Mouse (Mus musculus): ENCODE data around the gene Hmgcl. TPM values are rescaled to one million over a fixed set of nuclear protein-coding genes. Genes with fewer than 3 reads are reported as not detected.

The Hmgcl gene
- total and polyA plus RNA-seq, 2 experiments from 2014 or later, result 26.9 to 54.1 TPM

GRCm38 (mm10) chr4:135949475-135949874 is 3.2 kb downstream of the Hmgcl start:
- peaks cover 9% of the 10 kb centered on the region; the same call in 1 of the 2 replicates for H3K36me3 ChIP-seq (ENCODE audit: insufficient read depth, low read length)
- H3K4me1 ChIP-seq (ENCODE audit: insufficient read depth, low read length), result 0 out of 2 replicates have a peak, but pooled peaks cover 3% of the 10 kb centered on the region
- no peak for ATAC-seq (ENCODE audit: low FRiP score)
- no peak for TF ChIP-seq CTCF (IDR thresholded peaks at IDR 0.05)
- H3K9ac ChIP-seq (replicated peaks; ENCODE audit: low read length, poor library complexity, severe bottlenecking), result no peak overlapping the region
- no peaks in the 10 kb centered on the region for H3K27me3 ChIP-seq (ENCODE audit: insufficient read depth, low read length)
- no peak for DNase-seq (ENCODE audit: low spot score)
- no peaks in the 10 kb centered on the region for H3K9me3 ChIP-seq (ENCODE audit: low read length)
- no peak overlapping the region for H3K27ac ChIP-seq (ENCODE audit: low read depth, low read length)
- H3K4me2 ChIP-seq (ENCODE audit: low read depth, low read length, poor library complexity, severe bottlenecking), result no peak overlapping the region
- WGBS, result 86% methylated on average over 10 of the region's 10 CpGs
- no peak overlapping the region for H3K4me3 ChIP-seq (ENCODE audit: low read depth, low read length)

- ATAC-seq (ENCODE audit: low FRiP score), result no peak
- no peaks in the 10 kb centered on the region for H3K27me3 ChIP-seq (ENCODE audit: insufficient read depth, low read length)
- no peak for TF ChIP-seq CTCF (IDR thresholded peaks at IDR 0.05)
- no peaks in the 10 kb centered on the region for H3K9me3 ChIP-seq (ENCODE audit: low read length)
- WGBS, result 64% methylated on average over 6 of the region's 6 CpGs
- H3K36me3 ChIP-seq (ENCODE audit: insufficient read depth, low read length), result peaks cover 9% of the 10 kb centered on the region; the same call in 1 of the 2 replicates
- H3K4me1 ChIP-seq (ENCODE audit: insufficient read depth, low read length), result 0 out of 2 replicates have a peak, but pooled peaks cover 3% of the 10 kb centered on the region
- H3K9ac ChIP-seq (replicated peaks; ENCODE audit: low read length, poor library complexity, severe bottlenecking), result no peak overlapping the region
- H3K4me2 ChIP-seq (ENCODE audit: low read depth, low read length, poor library complexity, severe bottlenecking), result no peak overlapping the region
- peak; percentile 13 for DNase-seq (ENCODE audit: low spot score)
- no peak overlapping the region for H3K4me3 ChIP-seq (ENCODE audit: low read depth, low read length)
- H3K27ac ChIP-seq (ENCODE audit: low read depth, low read length), result no peak overlapping the region; the same call in 1 of the 2 replicates
Observed at GRCm38 (mm10) chr4:135949911-135950310, 3.7 kb downstream of the Hmgcl start.

- H3K36me3 ChIP-seq (ENCODE audit: insufficient read depth, low read length), result peaks cover 9% of the 10 kb centered on the region
- 89% methylated on average over 6 of the region's 6 CpGs for WGBS
- ATAC-seq (ENCODE audit: low FRiP score) (no peak), DNase-seq (ENCODE audit: low spot score) (no peak)
- 0 out of 2 replicates have a peak, but pooled peaks cover 3% of the 10 kb centered on the region for H3K4me1 ChIP-seq (ENCODE audit: insufficient read depth, low read length)
- H3K27me3 ChIP-seq (ENCODE audit: insufficient read depth, low read length), result no peaks in the 10 kb centered on the region
- no peak for TF ChIP-seq CTCF (IDR thresholded peaks at IDR 0.05)
- H3K27ac ChIP-seq (ENCODE audit: low read depth, low read length), result no peak overlapping the region
- H3K9me3 ChIP-seq (ENCODE audit: low read length), result no peaks in the 10 kb centered on the region
- H3K9ac ChIP-seq (replicated peaks; ENCODE audit: low read length, poor library complexity, severe bottlenecking), result no peak overlapping the region
- no peak overlapping the region for H3K4me2 ChIP-seq (ENCODE audit: low read depth, low read length, poor library complexity, severe bottlenecking)
- no peak overlapping the region for H3K4me3 ChIP-seq (ENCODE audit: low read depth, low read length)
Observed at GRCm38 (mm10) chr4:135950365-135950764, 4.1 kb downstream of the Hmgcl start.

DNA sequence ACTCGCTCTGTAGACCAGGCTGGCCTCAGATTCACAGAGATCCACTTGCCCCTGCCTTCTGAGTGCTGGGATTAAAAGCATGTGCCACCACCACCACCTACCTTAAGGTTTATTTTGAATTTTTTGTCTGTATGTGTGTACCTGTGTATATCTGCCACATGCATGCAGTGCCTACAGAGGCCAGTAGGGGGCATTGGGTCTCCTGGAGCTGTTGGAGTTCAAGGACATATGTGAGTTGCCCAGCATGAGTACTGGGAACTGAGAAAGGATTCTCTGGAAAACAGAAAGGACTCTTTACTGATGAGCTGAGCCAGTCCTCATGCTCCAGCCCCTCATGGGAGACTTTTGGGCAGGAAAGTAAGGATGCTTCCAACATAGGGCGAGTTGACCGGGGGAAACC is 5.3 kb downstream of the Hmgcl start:
- DNase-seq (ENCODE audit: low spot score) (no peak), ATAC-seq (ENCODE audit: low FRiP score) (no peak)
- H3K9ac ChIP-seq (replicated peaks; ENCODE audit: low read length, poor library complexity, severe bottlenecking), result no peak overlapping the region
- no peaks in the 10 kb centered on the region for H3K9me3 ChIP-seq (ENCODE audit: low read length)
- peak; percentile 56 for TF ChIP-seq CTCF (IDR thresholded peaks at IDR 0.05)
- no peaks in the 10 kb centered on the region for H3K27me3 ChIP-seq (ENCODE audit: insufficient read depth, low read length)
- H3K36me3 ChIP-seq (ENCODE audit: insufficient read depth, low read length), result peaks cover 17% of the 10 kb centered on the region
- H3K27ac ChIP-seq (ENCODE audit: low read depth, low read length), result no peak overlapping the region
- 95% methylated on average over 3 of the region's 3 CpGs for WGBS
- 0 out of 2 replicates have a peak, but pooled peaks cover 3% of the 10 kb centered on the region for H3K4me1 ChIP-seq (ENCODE audit: insufficient read depth, low read length)
- no peak overlapping the region for H3K4me3 ChIP-seq (ENCODE audit: low read depth, low read length)
- H3K4me2 ChIP-seq (ENCODE audit: low read depth, low read length, poor library complexity, severe bottlenecking), result no peak overlapping the region

- DNase-seq (ENCODE audit: low spot score) (no peak), ATAC-seq (ENCODE audit: low FRiP score) (no peak)
- H3K27me3 ChIP-seq (ENCODE audit: insufficient read depth, low read length), result no peaks in the 10 kb centered on the region
- no peaks in the 10 kb centered on the region for H3K4me1 ChIP-seq (ENCODE audit: insufficient read depth, low read length)
- H3K36me3 ChIP-seq (ENCODE audit: insufficient read depth, low read length), result peaks cover 24% of the 10 kb centered on the region
- WGBS, result 96% methylated on average over 3 of the region's 3 CpGs
- no peak overlapping the region for H3K4me3 ChIP-seq (ENCODE audit: low read depth, low read length)
- no peak for TF ChIP-seq CTCF (IDR thresholded peaks at IDR 0.05)
- no peak overlapping the region for H3K27ac ChIP-seq (ENCODE audit: low read depth, low read length)
- H3K9ac ChIP-seq (replicated peaks; ENCODE audit: low read length, poor library complexity, severe bottlenecking), result no peak overlapping the region
- no peak overlapping the region for H3K4me2 ChIP-seq (ENCODE audit: low read depth, low read length, poor library complexity, severe bottlenecking)
- no peaks in the 10 kb centered on the region for H3K9me3 ChIP-seq (ENCODE audit: low read length)
Observed at GRCm38 (mm10) chr4:135953179-135953578, 6.9 kb downstream of the Hmgcl start.

- peak; percentile 98 for TF ChIP-seq CTCF (IDR thresholded peaks at IDR 0.05)
- Histone ChIP-seq H3K4me3 (ENCODE audit: low read depth, low read length) (no peak overlapping the region), H3K27me3 (ENCODE audit: insufficient read depth, low read length) (no peaks in the 10 kb centered on the region), H3K4me1 (ENCODE audit: insufficient read depth, low read length) (no peaks in the 10 kb centered on the region), H3K36me3 (ENCODE audit: insufficient read depth, low read length) (peaks cover 33% of the 10 kb centered on the region), H3K27ac (ENCODE audit: low read depth, low read length) (no peak overlapping the region), H3K9ac (replicated peaks; ENCODE audit: low read length, poor library complexity, severe bottlenecking) (no peak overlapping the region), H3K9me3 (ENCODE audit: low read length) (no peaks in the 10 kb centered on the region), H3K4me2 (ENCODE audit: low read depth, low read length, poor library complexity, severe bottlenecking) (no peak overlapping the region)
- DNase-seq (ENCODE audit: low spot score) (peak; percentile 77), ATAC-seq (ENCODE audit: low FRiP score) (peak; percentile 50; the same call in 1 of the 2 replicates)
- WGBS, result 2% methylated on average over 2 of the region's 2 CpGs
Observed at GRCm38 (mm10) chr4:135954241-135954640, 8.0 kb downstream of the Hmgcl start.

Data from midbrain, postnatal 0 days (tissue).